Mouse (Mus musculus): ENCODE measurements at regions not wholly inside any gene's neighbourhood (a gene's known extent, or its start where the extent isn't known, plus 50 kb on each side); places are given as distances from the start of the nearest gene placed in this dataset.

GRCm38 (mm10) chr10:87639339-87639738 is 117.7 kb downstream of the Pah start:
- ATAC-seq (ENCODE audit: insufficient number of reproducible peaks, insufficient read depth, low FRiP score, low read depth), result no peak
- H3K4me3 ChIP-seq (ENCODE audit: control insufficient read depth in 1 of 2, insufficient read depth in 1 of 2, low read depth in 1 of 2, low read length in 2 of 2), result no peak overlapping the region
- no peak overlapping the region for H3K27ac ChIP-seq (replicated peaks in 1 of 2; ENCODE audit: control insufficient read depth in 1 of 2, insufficient read depth in 1 of 2, low read depth in 2 of 2, low read length in 2 of 2)
- H3K36me3 ChIP-seq (ENCODE audit: control insufficient read depth, insufficient read depth, low read length), result no peaks in the 10 kb centered on the region
- no peaks in the 10 kb centered on the region for H3K9me3 ChIP-seq (ENCODE audit: control insufficient read depth, low read length)
- no peak overlapping the region for H3K4me2 ChIP-seq (ENCODE audit: low read length)
- no peaks in the 10 kb centered on the region for H3K27me3 ChIP-seq (ENCODE audit: control insufficient read depth, insufficient read depth, low read length)
- no peak overlapping the region for H3K9ac ChIP-seq (ENCODE audit: low read length)
- H3K4me1 ChIP-seq (ENCODE audit: control insufficient read depth in 2 of 2, insufficient read depth in 2 of 2, low read length in 2 of 2), result no peaks in the 10 kb centered on the region
- WGBS, result 76% methylated on average over 2 of the region's 2 CpGs

GRCm38 (mm10) chr10:87649091-87649490 is 127.5 kb downstream of the Pah start:
- Histone ChIP-seq H3K9ac (ENCODE audit: low read length) (no peak overlapping the region), H3K27me3 (ENCODE audit: control insufficient read depth, insufficient read depth, low read length) (no peaks in the 10 kb centered on the region), H3K36me3 (ENCODE audit: control insufficient read depth, insufficient read depth, low read length) (no peaks in the 10 kb centered on the region), H3K9me3 (ENCODE audit: control insufficient read depth, low read length) (no peaks in the 10 kb centered on the region), H3K27ac (replicated peaks in 1 of 2; ENCODE audit: control insufficient read depth in 1 of 2, insufficient read depth in 1 of 2, low read depth in 2 of 2, low read length in 2 of 2) (no peak overlapping the region), H3K4me2 (ENCODE audit: low read length) (no peak overlapping the region), H3K4me1 (ENCODE audit: control insufficient read depth in 2 of 2, insufficient read depth in 2 of 2, low read length in 2 of 2) (no peaks in the 10 kb centered on the region), H3K4me3 (ENCODE audit: control insufficient read depth in 1 of 2, insufficient read depth in 1 of 2, low read depth in 1 of 2, low read length in 2 of 2) (no peak overlapping the region)
- no peak for ATAC-seq (ENCODE audit: insufficient number of reproducible peaks, insufficient read depth, low FRiP score, low read depth)
- 13% methylated on average over 1 of the region's 1 CpGs for WGBS

- Histone ChIP-seq H3K4me1 (ENCODE audit: control insufficient read depth in 2 of 2, insufficient read depth in 2 of 2, low read length in 2 of 2) (no peaks in the 10 kb centered on the region), H3K4me3 (ENCODE audit: control insufficient read depth in 1 of 2, insufficient read depth in 1 of 2, low read depth in 1 of 2, low read length in 2 of 2) (no peak overlapping the region), H3K27ac (replicated peaks in 1 of 2; ENCODE audit: control insufficient read depth in 1 of 2, insufficient read depth in 1 of 2, low read depth in 2 of 2, low read length in 2 of 2) (no peak overlapping the region), H3K27me3 (ENCODE audit: control insufficient read depth, insufficient read depth, low read length) (no peaks in the 10 kb centered on the region), H3K9me3 (ENCODE audit: control insufficient read depth, low read length) (no peaks in the 10 kb centered on the region), H3K9ac (ENCODE audit: low read length) (no peak overlapping the region), H3K4me2 (ENCODE audit: low read length) (no peak overlapping the region), H3K36me3 (ENCODE audit: control insufficient read depth, insufficient read depth, low read length) (no peaks in the 10 kb centered on the region)
- 82% methylated on average over 8 of the region's 8 CpGs for WGBS
- ATAC-seq (ENCODE audit: insufficient number of reproducible peaks, insufficient read depth, low FRiP score, low read depth), result no peak
Measured at GRCm38 (mm10) chr10:87652139-87652740, 130.6 kb downstream of the Pah start.

- no peak for ATAC-seq (ENCODE audit: insufficient number of reproducible peaks, insufficient read depth, low FRiP score, low read depth)
Measured at GRCm38 (mm10) chr10:87654112-87654511, 132.5 kb downstream of the Pah start.

GRCm38 (mm10) chr10:87666020-87666718 is 144.6 kb downstream of the Pah start:
- no peak overlapping the region for H3K4me3 ChIP-seq (ENCODE audit: control insufficient read depth in 1 of 2, insufficient read depth in 1 of 2, low read depth in 1 of 2, low read length in 2 of 2)
- peak overlapping the region; percentile 37 to 49; a peak in 1 of 4 replicates for H3K27ac ChIP-seq (replicated peaks in 1 of 2; ENCODE audit: control insufficient read depth in 1 of 2, insufficient read depth in 1 of 2, low read depth in 2 of 2, low read length in 2 of 2)
- H3K9me3 ChIP-seq (ENCODE audit: control insufficient read depth, low read length), result no peaks in the 10 kb centered on the region
- WGBS, result 80% methylated on average over 9 of the region's 9 CpGs
- H3K4me2 ChIP-seq (ENCODE audit: low read length), result no peak overlapping the region
- H3K36me3 ChIP-seq (ENCODE audit: control insufficient read depth, insufficient read depth, low read length), result no peaks in the 10 kb centered on the region
- no peaks in the 10 kb centered on the region for H3K27me3 ChIP-seq (ENCODE audit: control insufficient read depth, insufficient read depth, low read length)
- H3K9ac ChIP-seq (ENCODE audit: low read length), result no peak overlapping the region
- no peak for ATAC-seq (ENCODE audit: insufficient number of reproducible peaks, insufficient read depth, low FRiP score, low read depth)
- H3K4me1 ChIP-seq (ENCODE audit: control insufficient read depth in 2 of 2, insufficient read depth in 2 of 2, low read length in 2 of 2), result no peaks in the 10 kb centered on the region

More at GRCm38 (mm10) chr10:87654112-87654511, 132.5 kb downstream of the Pah start:
- Histone ChIP-seq H3K9ac (ENCODE audit: low read length) (no peak overlapping the region), H3K4me2 (ENCODE audit: low read length) (no peak overlapping the region), H3K4me3 (ENCODE audit: control insufficient read depth in 1 of 2, insufficient read depth in 1 of 2, low read depth in 1 of 2, low read length in 2 of 2) (no peak overlapping the region), H3K9me3 (ENCODE audit: control insufficient read depth, low read length) (no peaks in the 10 kb centered on the region), H3K4me1 (ENCODE audit: control insufficient read depth in 2 of 2, insufficient read depth in 2 of 2, low read length in 2 of 2) (no peaks in the 10 kb centered on the region), H3K27me3 (ENCODE audit: control insufficient read depth, insufficient read depth, low read length) (no peaks in the 10 kb centered on the region), H3K27ac (replicated peaks in 1 of 2; ENCODE audit: control insufficient read depth in 1 of 2, insufficient read depth in 1 of 2, low read depth in 2 of 2, low read length in 2 of 2) (no peak overlapping the region), H3K36me3 (ENCODE audit: control insufficient read depth, insufficient read depth, low read length) (no peaks in the 10 kb centered on the region)
- 77% methylated on average over 4 of the region's 4 CpGs for WGBS

GRCm38 (mm10) chr10:87666719-87667387 is 145.3 kb downstream of the Pah start:
- H3K4me2 ChIP-seq (ENCODE audit: low read length), result no peak overlapping the region
- H3K9ac ChIP-seq (ENCODE audit: low read length), result no peak overlapping the region
- H3K36me3 ChIP-seq (ENCODE audit: control insufficient read depth, insufficient read depth, low read length), result no peaks in the 10 kb centered on the region
- peak overlapping the region; percentile 37 to 49; a peak in 2 of 4 replicates for H3K27ac ChIP-seq (replicated peaks in 1 of 2; ENCODE audit: control insufficient read depth in 1 of 2, insufficient read depth in 1 of 2, low read depth in 2 of 2, low read length in 2 of 2)
- no peaks in the 10 kb centered on the region for H3K27me3 ChIP-seq (ENCODE audit: control insufficient read depth, insufficient read depth, low read length)
- no peaks in the 10 kb centered on the region for H3K9me3 ChIP-seq (ENCODE audit: control insufficient read depth, low read length)
- 0 out of 2 replicates have a peak, but pooled peaks have one; percentile 26 for ATAC-seq (ENCODE audit: insufficient number of reproducible peaks, insufficient read depth, low FRiP score, low read depth)
- H3K4me3 ChIP-seq (ENCODE audit: control insufficient read depth in 1 of 2, insufficient read depth in 1 of 2, low read depth in 1 of 2, low read length in 2 of 2), result no peak overlapping the region
- WGBS, result 72% methylated on average over 7 of the region's 7 CpGs
- no peaks in the 10 kb centered on the region for H3K4me1 ChIP-seq (ENCODE audit: control insufficient read depth in 2 of 2, insufficient read depth in 2 of 2, low read length in 2 of 2)

- H3K27ac ChIP-seq (replicated peaks in 1 of 2; ENCODE audit: control insufficient read depth in 1 of 2, insufficient read depth in 1 of 2, low read depth in 2 of 2, low read length in 2 of 2), result peak overlapping the region in 1 of 2 experiments; percentile 19; a peak in 2 of 4 replicates
Measured at GRCm38 (mm10) chr10:87667651-87668140, 146.1 kb downstream of the Pah start.

More at GRCm38 (mm10) chr10:87667651-87668140, 146.1 kb downstream of the Pah start:
- Histone ChIP-seq H3K9ac (ENCODE audit: low read length) (no peak overlapping the region), H3K27me3 (ENCODE audit: control insufficient read depth, insufficient read depth, low read length) (no peaks in the 10 kb centered on the region), H3K9me3 (ENCODE audit: control insufficient read depth, low read length) (no peaks in the 10 kb centered on the region), H3K4me3 (ENCODE audit: control insufficient read depth in 1 of 2, insufficient read depth in 1 of 2, low read depth in 1 of 2, low read length in 2 of 2) (no peak overlapping the region), H3K4me1 (ENCODE audit: control insufficient read depth in 2 of 2, insufficient read depth in 2 of 2, low read length in 2 of 2) (no peaks in the 10 kb centered on the region), H3K4me2 (ENCODE audit: low read length) (peak overlapping the region; percentile 39), H3K36me3 (ENCODE audit: control insufficient read depth, insufficient read depth, low read length) (no peaks in the 10 kb centered on the region)
- WGBS, result 60% methylated on average over 10 of the region's 10 CpGs
- 0 out of 2 replicates have a peak, but pooled peaks have one; percentile 17 for ATAC-seq (ENCODE audit: insufficient number of reproducible peaks, insufficient read depth, low FRiP score, low read depth)

Measured in heart, embryonic 14.5 days (tissue).